Mouse (Mus musculus): ENCODE measurements at regions not wholly inside any gene's neighbourhood (a gene's known extent, or its start where the extent isn't known, plus 50 kb on each side); places are given as distances from the start of the nearest gene placed in this dataset.
A peak's percentile ranks its signal among the peaks of the same experiment; 100 is the strongest.

- peak overlapping the region; percentile 90 for H3K27ac ChIP-seq (ENCODE audit: insufficient read depth, low read depth, low read length)
- H3K4me3 ChIP-seq (ENCODE audit: insufficient read depth, low read length), result no peak overlapping the region
- H3K4me1 ChIP-seq (ENCODE audit: control insufficient read depth, insufficient read depth, low read length), result peaks cover 48% of the 10 kb centered on the region
- no peak for TF ChIP-seq POLR2A (IDR thresholded peaks at IDR 0.05; ENCODE audit: borderline replicate concordance, low read depth, low read length)
- no peak for TF ChIP-seq CTCF (IDR thresholded peaks at IDR 0.05; ENCODE audit: low read depth, low read length)
These were observed 673.0 kb downstream of the Zfp706 start for GRCm38 (mm10) chr15:36334436-36335113.

GRCm38 (mm10) chr15:36333857-36334256 is 673.7 kb downstream of the Zfp706 start:
- no peak for TF ChIP-seq POLR2A (IDR thresholded peaks at IDR 0.05; ENCODE audit: borderline replicate concordance, low read depth, low read length)
- TF ChIP-seq CTCF (IDR thresholded peaks at IDR 0.05; ENCODE audit: low read depth, low read length), result no peak
- peaks cover 53% of the 10 kb centered on the region for H3K4me1 ChIP-seq (ENCODE audit: control insufficient read depth, insufficient read depth, low read length)
- peak overlapping the region; percentile 89 for H3K27ac ChIP-seq (ENCODE audit: insufficient read depth, low read depth, low read length)
- no peak overlapping the region for H3K4me3 ChIP-seq (ENCODE audit: insufficient read depth, low read length)

GRCm38 (mm10) chr15:36333265-36333664 is 674.3 kb downstream of the Zfp706 start:
- Histone ChIP-seq H3K4me1 (ENCODE audit: control insufficient read depth, insufficient read depth, low read length) (peaks cover 55% of the 10 kb centered on the region), H3K4me3 (ENCODE audit: insufficient read depth, low read length) (no peak overlapping the region), H3K27ac (ENCODE audit: insufficient read depth, low read depth, low read length) (peak overlapping the region; percentile 89)
- TF ChIP-seq POLR2A (IDR thresholded peaks at IDR 0.05; ENCODE audit: borderline replicate concordance, low read depth, low read length), result no peak
- no peak for TF ChIP-seq CTCF (IDR thresholded peaks at IDR 0.05; ENCODE audit: low read depth, low read length)
